Mouse (Mus musculus) kidney, embryonic 16.5 days (tissue): ENCODE data around the gene Avpr2. TPM values are rescaled to one million over a fixed set of nuclear protein-coding genes. Genes with fewer than 3 reads are reported as not detected.

ENCODE experiments used
- ATAC-seq: fragments of 200-750 bp; cut with Nextera tagmentation; 2 replicates; pipeline ENCODE4 v1.8.0; 2017; ENCODE audit warnings: moderate TSS enrichment; ENCODE audit not compliant: low FRiP score, low TSS enrichment
- H3K27ac ChIP-seq: fragments of 300-500 bp; sonication (generic); 2 replicates; pipeline ENCODE4 v1.5.1; 2014; ENCODE audit warnings: low read length
- H3K27me3 ChIP-seq: fragments of 300-500 bp; sonication (generic); 2 replicates; pipeline ENCODE4 v1.6.1; 2014; ENCODE audit warnings: low read length, control low read depth, mixed read lengths; ENCODE audit not compliant: insufficient read depth
- H3K36me3 ChIP-seq: fragments of 300-500 bp; sonication (generic); 2 replicates; pipeline ENCODE4 v1.6.1; 2014; ENCODE audit warnings: low read length, control low read depth, mixed read lengths; ENCODE audit not compliant: insufficient read depth
- H3K4me1 ChIP-seq: fragments of 300-500 bp; sonication (generic); 2 replicates; pipeline ENCODE4 v1.6.1; 2014; ENCODE audit warnings: low read length, control low read depth, mixed read lengths; ENCODE audit not compliant: insufficient read depth
- H3K4me2 ChIP-seq: fragments of 300-500 bp; sonication (generic); replicated peaks from 2 replicates; pipeline ENCODE4 v1.6.1; 2014; ENCODE audit warnings: low read depth, low read length
- H3K4me3 ChIP-seq: fragments of 300-500 bp; sonication (generic); 2 replicates; pipeline ENCODE4 v1.5.1; 2014; ENCODE audit warnings: mild to moderate bottlenecking, low read length
- H3K9ac ChIP-seq: fragments of 300-500 bp; sonication (generic); replicated peaks from 2 replicates; pipeline ENCODE4 v1.6.1; 2014; ENCODE audit warnings: low read length
- H3K9me3 ChIP-seq: fragments of 300-500 bp; sonication (generic); 2 replicates; pipeline ENCODE4 v1.6.1; 2016; ENCODE audit warnings: low read length, control low read depth
- WGBS: fragments of 180-500 bp; shearing (Covaris S2); extraction: QIAGEN DNeasy Blood & Tissue Kit; methylation state at CpG from one replicate; pipeline ENCODE4 v1.1.7; 2014; 5-methylcytosine and 5-hydroxymethylcytosine counted together
- polyA plus RNA-seq: library from polyadenylated mRNA; unstranded; fragments of >200 nt; fragmentation: Nextera tagmentation; extraction: Ambion mirVana; gene quantifications from 2 replicates; pipeline ENCODE4 v1.2.1, GENCODE M21; 2015

Avpr2 gene
- polyA plus RNA-seq, 1 experiment from 2014 or later, result 7.7 TPM

DNA sequence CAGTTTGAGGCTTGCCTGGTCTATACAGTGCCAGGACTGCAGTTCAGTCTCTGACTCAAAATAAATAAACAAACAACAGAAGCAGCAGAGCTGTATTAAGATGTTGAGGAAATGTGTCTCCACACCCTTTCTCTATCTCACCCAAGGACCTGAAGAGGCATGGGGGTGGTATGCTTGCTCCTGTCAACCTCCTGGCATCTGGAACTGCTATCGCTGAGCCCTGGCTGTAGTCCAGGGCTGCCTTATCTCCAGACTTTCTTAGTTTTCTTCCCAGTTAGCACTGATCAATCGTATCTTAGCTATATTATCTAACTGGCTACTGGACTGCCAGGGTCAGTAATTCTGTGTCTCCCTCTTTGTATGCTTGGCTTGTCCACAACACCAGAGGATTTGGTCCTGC is 50.0 kb downstream of the Avpr2 start:
- H3K4me1 ChIP-seq, result no peaks in the 10 kb centered on the region
- no peak overlapping the region for H3K4me3 ChIP-seq
- no peak overlapping the region for H3K27ac ChIP-seq
- no peak overlapping the region for H3K4me2 ChIP-seq
- no peak for ATAC-seq
- H3K27me3 ChIP-seq, result 0 out of 2 replicates have a peak, but pooled peaks cover 3% of the 10 kb centered on the region
- H3K9ac ChIP-seq, result no peak overlapping the region
- WGBS, result 86% methylated on average over 2 of the region's 2 CpGs
- H3K36me3 ChIP-seq, result peaks cover 54% of the 10 kb centered on the region
- H3K9me3 ChIP-seq, result no peaks in the 10 kb centered on the region

DNA sequence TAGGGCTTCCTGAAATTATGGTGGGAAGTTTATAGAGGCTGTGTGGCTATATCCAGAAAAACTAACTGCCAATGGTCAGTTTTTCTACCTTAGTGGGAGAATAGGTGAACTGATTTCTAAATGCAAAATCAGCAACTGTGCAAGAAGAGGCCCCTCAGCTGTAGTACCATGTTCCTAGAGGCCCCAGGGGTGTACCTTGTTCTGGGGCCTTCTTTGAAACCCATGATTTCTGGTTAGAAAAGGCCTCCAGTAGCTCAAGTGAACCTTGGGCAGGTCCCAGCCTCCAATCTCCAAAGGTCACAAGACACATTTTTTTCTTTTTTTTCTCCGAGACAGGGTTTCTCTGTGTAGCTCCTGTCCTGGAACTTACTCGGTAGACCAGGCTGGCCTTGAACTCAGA is 50.4 kb downstream of the Avpr2 start:
- H3K36me3 ChIP-seq, result peaks cover 58% of the 10 kb centered on the region
- H3K4me2 ChIP-seq, result no peak overlapping the region
- H3K27ac ChIP-seq, result no peak overlapping the region
- no peak overlapping the region for H3K9ac ChIP-seq
- no peak overlapping the region for H3K4me3 ChIP-seq
- H3K9me3 ChIP-seq, result no peaks in the 10 kb centered on the region
- 85% methylated on average over 2 of the region's 2 CpGs for WGBS
- no peaks in the 10 kb centered on the region for H3K4me1 ChIP-seq
- 0 out of 2 replicates have a peak, but pooled peaks cover 3% of the 10 kb centered on the region for H3K27me3 ChIP-seq
- ATAC-seq, result no peak

Other genes with a start within 250 kb of the Avpr2 start
- gene Pnck, start 232.0 kb upstream of the Avpr2 start, polyA plus RNA-seq, result 15.8 and 20.6 TPM in 2 replicates
- gene Slc6a8, start 219.0 kb upstream of the Avpr2 start, polyA plus RNA-seq, result 7.0 and 8.7 TPM in 2 replicates
- gene Bcap31, start 175.9 kb upstream of the Avpr2 start, polyA plus RNA-seq, result 276 and 282 TPM in 2 replicates
- gene Abcd1, start 175.5 kb upstream of the Avpr2 start, polyA plus RNA-seq, result 16.2 and 17.4 TPM in 2 replicates
- gene Plxnb3, start 135.0 kb upstream of the Avpr2 start, polyA plus RNA-seq, result 0.30 and 0.32 TPM in 2 replicates
- 4.7 and 4.8 TPM in 2 replicates for gene Srpk3, start 117.7 kb upstream of the Avpr2 start, polyA plus RNA-seq
- gene Idh3g, start 105.2 kb upstream of the Avpr2 start, polyA plus RNA-seq, result 270 and 296 TPM in 2 replicates
- gene Ssr4, start 105.1 kb upstream of the Avpr2 start, polyA plus RNA-seq, result 182 and 199 TPM in 2 replicates
- gene Pdzd4, start 67.1 kb upstream of the Avpr2 start, polyA plus RNA-seq, result 0.59 and 0.84 TPM in 2 replicates
- gene L1cam, start 4.0 kb downstream of the Avpr2 start, polyA plus RNA-seq, result 7.9 and 10.3 TPM in 2 replicates
- gene Arhgap4, start 29.8 kb downstream of the Avpr2 start, polyA plus RNA-seq, result 4.3 and 4.8 TPM in 2 replicates
- gene Naa10, start 29.8 kb downstream of the Avpr2 start, polyA plus RNA-seq, result 147 and 159 TPM in 2 replicates
- 65.1 and 66.2 TPM in 2 replicates for gene Renbp, start 38.7 kb downstream of the Avpr2 start, polyA plus RNA-seq
- gene Hcfc1, start 74.3 kb downstream of the Avpr2 start, polyA plus RNA-seq, result 54.7 and 61.1 TPM in 2 replicates
- 76.0 and 82.0 TPM in 2 replicates for gene Irak1, start 131.8 kb downstream of the Avpr2 start, polyA plus RNA-seq
- not detected in 2 replicates for gene Opn1mw, start 235.4 kb downstream of the Avpr2 start, polyA plus RNA-seq
- 10.0 and 10.3 TPM in 2 replicates for gene Mecp2, start 243.3 kb downstream of the Avpr2 start, polyA plus RNA-seq